Mouse (Mus musculus): Measurements from ENCODE around the gene Tcf7l2. TPM values are rescaled to one million over a fixed set of nuclear protein-coding genes. Genes with fewer than 3 reads are reported as not detected.

Tcf7l2 gene
- polyA plus RNA-seq, 1 experiment from 2014 or later, result 41.7 TPM

- H3K36me3 ChIP-seq (ENCODE audit: control insufficient read depth, insufficient read depth, low read length), result no peaks in the 10 kb centered on the region
- no peak overlapping the region for H3K9ac ChIP-seq (ENCODE audit: low read length)
- ATAC-seq (ENCODE audit: low FRiP score, low TSS enrichment), result no peak
- TF ChIP-seq EP300 (optimal IDR thresholded peaks at IDR 0.05) (no peak), CTCF (IDR thresholded peaks at IDR 0.05; ENCODE audit: low read depth) (no peak)
- 86% methylated on average over 8 of the region's 8 CpGs for WGBS
- no peaks in the 10 kb centered on the region for H3K9me3 ChIP-seq (ENCODE audit: control insufficient read depth, low read length)
- H3K4me2 ChIP-seq (replicated peaks; ENCODE audit: low read depth), result no peak overlapping the region
- no peak overlapping the region for H3K4me3 ChIP-seq (ENCODE audit: low read depth, low read length)
- H3K27me3 ChIP-seq (ENCODE audit: control insufficient read depth, insufficient read depth, low read length), result no peaks in the 10 kb centered on the region
- no peak overlapping the region for H3K27ac ChIP-seq (replicated peaks)
- no peak for DNase-seq (ENCODE audit: low spot score)
- no peaks in the 10 kb centered on the region for H3K4me1 ChIP-seq (replicated peaks; ENCODE audit: control insufficient read depth, insufficient read depth)
These were observed 33.5 kb upstream of the Tcf7l2 start for GRCm38 (mm10) chr19:55708031-55708554.

GRCm38 (mm10) chr19:55710841-55711240 is 30.8 kb upstream of the Tcf7l2 start:
- Histone ChIP-seq H3K27ac (replicated peaks) (no peak overlapping the region), H3K9me3 (ENCODE audit: control insufficient read depth, low read length) (no peaks in the 10 kb centered on the region), H3K36me3 (ENCODE audit: control insufficient read depth, insufficient read depth, low read length) (no peaks in the 10 kb centered on the region), H3K4me2 (replicated peaks; ENCODE audit: low read depth) (no peak overlapping the region), H3K4me3 (ENCODE audit: low read depth, low read length) (no peak overlapping the region), H3K4me1 (replicated peaks; ENCODE audit: control insufficient read depth, insufficient read depth) (no peaks in the 10 kb centered on the region), H3K9ac (ENCODE audit: low read length) (no peak overlapping the region), H3K27me3 (ENCODE audit: control insufficient read depth, insufficient read depth, low read length) (no peaks in the 10 kb centered on the region)
- DNase-seq (ENCODE audit: low spot score), result no peak
- no peak for ATAC-seq (ENCODE audit: low FRiP score, low TSS enrichment)
- 67% methylated on average over 5 of the region's 5 CpGs for WGBS
- no peak for TF ChIP-seq CTCF (IDR thresholded peaks at IDR 0.05; ENCODE audit: low read depth)
- TF ChIP-seq EP300 (optimal IDR thresholded peaks at IDR 0.05), result no peak

- TF ChIP-seq EP300 (optimal IDR thresholded peaks at IDR 0.05) (no peak), CTCF (IDR thresholded peaks at IDR 0.05; ENCODE audit: low read depth) (no peak)
- Histone ChIP-seq H3K27me3 (ENCODE audit: control insufficient read depth, insufficient read depth, low read length) (no peaks in the 10 kb centered on the region), H3K9ac (ENCODE audit: low read length) (no peak overlapping the region), H3K4me2 (replicated peaks; ENCODE audit: low read depth) (no peak overlapping the region), H3K4me3 (ENCODE audit: low read depth, low read length) (no peak overlapping the region), H3K9me3 (ENCODE audit: control insufficient read depth, low read length) (no peaks in the 10 kb centered on the region), H3K36me3 (ENCODE audit: control insufficient read depth, insufficient read depth, low read length) (no peaks in the 10 kb centered on the region), H3K4me1 (replicated peaks; ENCODE audit: control insufficient read depth, insufficient read depth) (no peaks in the 10 kb centered on the region), H3K27ac (replicated peaks) (no peak overlapping the region)
- ATAC-seq (ENCODE audit: low FRiP score, low TSS enrichment) (no peak), DNase-seq (ENCODE audit: low spot score) (no peak)
- WGBS, result 64% methylated on average over 5 of the region's 5 CpGs
These were observed 29.9 kb upstream of the Tcf7l2 start for GRCm38 (mm10) chr19:55711701-55712100.

GRCm38 (mm10) chr19:55712678-55713077 is 28.9 kb upstream of the Tcf7l2 start:
- ATAC-seq (ENCODE audit: low FRiP score, low TSS enrichment) (no peak), DNase-seq (ENCODE audit: low spot score) (no peak)
- H3K9me3 ChIP-seq (ENCODE audit: control insufficient read depth, low read length), result no peaks in the 10 kb centered on the region
- H3K4me1 ChIP-seq (replicated peaks; ENCODE audit: control insufficient read depth, insufficient read depth), result no peaks in the 10 kb centered on the region
- no peak for TF ChIP-seq EP300 (optimal IDR thresholded peaks at IDR 0.05)
- no peak for TF ChIP-seq CTCF (IDR thresholded peaks at IDR 0.05; ENCODE audit: low read depth)
- no peak overlapping the region for H3K4me3 ChIP-seq (ENCODE audit: low read depth, low read length)
- no peak overlapping the region for H3K4me2 ChIP-seq (replicated peaks; ENCODE audit: low read depth)
- no peaks in the 10 kb centered on the region for H3K36me3 ChIP-seq (ENCODE audit: control insufficient read depth, insufficient read depth, low read length)
- WGBS, result 81% methylated on average over 2 of the region's 2 CpGs
- H3K27me3 ChIP-seq (ENCODE audit: control insufficient read depth, insufficient read depth, low read length), result no peaks in the 10 kb centered on the region
- no peak overlapping the region for H3K27ac ChIP-seq (replicated peaks)
- H3K9ac ChIP-seq (ENCODE audit: low read length), result no peak overlapping the region

- Histone ChIP-seq H3K4me1 (replicated peaks; ENCODE audit: control insufficient read depth, insufficient read depth) (no peaks in the 10 kb centered on the region), H3K9me3 (ENCODE audit: control insufficient read depth, low read length) (no peaks in the 10 kb centered on the region), H3K36me3 (ENCODE audit: control insufficient read depth, insufficient read depth, low read length) (no peaks in the 10 kb centered on the region), H3K4me3 (ENCODE audit: low read depth, low read length) (no peak overlapping the region), H3K4me2 (replicated peaks; ENCODE audit: low read depth) (no peak overlapping the region), H3K27ac (replicated peaks) (no peak overlapping the region), H3K9ac (ENCODE audit: low read length) (no peak overlapping the region), H3K27me3 (ENCODE audit: control insufficient read depth, insufficient read depth, low read length) (no peaks in the 10 kb centered on the region)
- ATAC-seq (ENCODE audit: low FRiP score, low TSS enrichment), result peak; percentile 77; the same call in 1 of the 2 replicates
- WGBS, result 47% methylated on average over 4 of the region's 4 CpGs
- TF ChIP-seq EP300 (optimal IDR thresholded peaks at IDR 0.05) (no peak), CTCF (IDR thresholded peaks at IDR 0.05; ENCODE audit: low read depth) (no peak)
- DNase-seq (ENCODE audit: low spot score), result no peak
These were observed 27.6 kb upstream of the Tcf7l2 start for GRCm38 (mm10) chr19:55714015-55714414.

- no peak for TF ChIP-seq CTCF (IDR thresholded peaks at IDR 0.05; ENCODE audit: low read depth)
- TF ChIP-seq EP300 (optimal IDR thresholded peaks at IDR 0.05), result no peak
- DNase-seq (ENCODE audit: low spot score), result no peak
- WGBS, result 47% methylated on average over 3 of the region's 3 CpGs
- H3K4me3 ChIP-seq (ENCODE audit: low read depth, low read length), result no peak overlapping the region
- no peak overlapping the region for H3K27ac ChIP-seq (replicated peaks)
- ATAC-seq (ENCODE audit: low FRiP score, low TSS enrichment), result no peak
- H3K9me3 ChIP-seq (ENCODE audit: control insufficient read depth, low read length), result no peaks in the 10 kb centered on the region
- H3K27me3 ChIP-seq (ENCODE audit: control insufficient read depth, insufficient read depth, low read length), result no peaks in the 10 kb centered on the region
- no peak overlapping the region for H3K9ac ChIP-seq (ENCODE audit: low read length)
- H3K4me2 ChIP-seq (replicated peaks; ENCODE audit: low read depth), result no peak overlapping the region
- H3K4me1 ChIP-seq (replicated peaks; ENCODE audit: control insufficient read depth, insufficient read depth), result no peaks in the 10 kb centered on the region
- no peaks in the 10 kb centered on the region for H3K36me3 ChIP-seq (ENCODE audit: control insufficient read depth, insufficient read depth, low read length)
These were observed 27.0 kb upstream of the Tcf7l2 start for GRCm38 (mm10) chr19:55714665-55715064.

Data from stomach, postnatal 0 days (tissue).